7 mouse cellular contexts compared by ENCODE assay signal in the genomic region with DNA sequence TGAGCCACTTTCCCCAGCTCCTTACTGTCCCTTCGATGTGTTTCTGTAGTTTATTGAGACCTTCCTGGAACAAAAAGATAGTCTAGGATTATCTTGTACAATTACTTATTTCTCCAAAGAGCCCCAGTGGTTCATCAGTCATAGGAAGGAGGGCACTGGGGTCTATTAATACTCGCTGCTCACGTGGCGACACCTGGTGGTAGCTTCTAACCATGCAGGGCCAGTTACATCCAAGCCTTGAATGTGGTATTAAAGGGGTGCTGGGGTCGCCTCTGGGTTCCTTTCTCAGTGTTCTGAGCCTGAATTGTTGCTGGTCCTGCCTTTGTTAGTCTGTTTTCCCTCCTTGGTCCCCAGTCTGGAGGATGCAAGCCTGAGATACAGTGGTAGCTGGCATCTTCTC. TPM values are rescaled to one million over a fixed set of nuclear protein-coding genes. Genes with fewer than 3 reads are reported as not detected.
DNase-seq lines count a peak whose midpoint lies in the region; ATAC-seq lines count a peak whose summit lies in the region.

No protein-coding gene starts in this region.

- H3K4me3 ChIP-seq in embryonic facial prominence, embryonic 14.5 days (ENCODE audit: low read depth, low read length), result no peak overlapping the region

- no peaks in the 10 kb centered on the region for H3K9me3 ChIP-seq in embryonic facial prominence, embryonic 14.5 days (ENCODE audit: control insufficient read depth, low read length)

- H3K9ac ChIP-seq in embryonic facial prominence, embryonic 14.5 days (ENCODE audit: low read depth, low read length), result no peak overlapping the region

- DNase-seq in urinary bladder, adult 18-20 months (ENCODE audit: low spot score in 2 of 2), result peak; percentile 16
- DNase-seq in urinary bladder, postnatal 4 days (ENCODE audit: low spot score in 2 of 2), result no peak
- peak; percentile 67 for DNase-seq in adrenal gland, postnatal 25 days
- peak; percentile 74 for DNase-seq in embryonic facial prominence, embryonic 14.5 days (ENCODE audit: low spot score)
- DNase-seq in induced T-regulatory cell, adult 2 months (ENCODE audit: low read depth), result peak; percentile 64
- DNase-seq in lung, adult 18-20 months, result peak; percentile 35 to 51
- DNase-seq in right cerebral cortex, postnatal 4 days, result peak; percentile 75

- 7% methylated on average over 5 of the region's 5 CpGs for WGBS in embryonic facial prominence, embryonic 14.5 days

- no peak overlapping the region for H3K4me2 ChIP-seq in embryonic facial prominence, embryonic 14.5 days (ENCODE audit: low read depth, low read length)

- 0 out of 2 replicates have a peak, but pooled peaks have one; percentile 55 for ATAC-seq in embryonic facial prominence, embryonic 14.5 days (ENCODE audit: low read depth)

- no peaks in the 10 kb centered on the region for H3K4me1 ChIP-seq in embryonic facial prominence, embryonic 14.5 days (ENCODE audit: control insufficient read depth, insufficient read depth, low read length)

- no peaks in the 10 kb centered on the region for H3K36me3 ChIP-seq in embryonic facial prominence, embryonic 14.5 days (ENCODE audit: control insufficient read depth, insufficient read depth, low read length)

- no peak overlapping the region for H3K27ac ChIP-seq in embryonic facial prominence, embryonic 14.5 days (replicated peaks; ENCODE audit: low read depth, low read length)

- H3K27me3 ChIP-seq in embryonic facial prominence, embryonic 14.5 days (replicated peaks; ENCODE audit: control insufficient read depth, insufficient read depth, low read length), result no peaks in the 10 kb centered on the region

RNA-seq across cellular contexts. Expression of gene Dysf, which starts 52.9 kb away (rescaled TPM):
- total RNA-seq in adrenal gland, postnatal 25 days (2021), result 48.0 and 57.7 TPM in 2 replicates
- polyA plus RNA-seq in embryonic facial prominence, embryonic 14.5 days (2014; fragmentation: Nextera tagmentation; extraction: Ambion mirVana), result 14.3 and 17.0 TPM in 2 replicates

Comparison
In these comparisons a context has a peak if more than half of its experiments do, and no peak if none do; other contexts are left out.
1. DNase-seq: peak in urinary bladder, adult 18-20 months (2 of 2), adrenal gland, postnatal 25 days (single experiment), embryonic facial prominence, embryonic 14.5 days (single experiment), induced T-regulatory cell, adult 2 months (single experiment), lung, adult 18-20 months (2 of 2) and right cerebral cortex, postnatal 4 days (single experiment); none in urinary bladder, postnatal 4 days (0 of 2).